Mouse (Mus musculus) ES-E14 (cell line): ENCODE data around the gene Zfp626. TPM values are rescaled to one million over a fixed set of nuclear protein-coding genes. Genes with fewer than 3 reads are reported as not detected.
A peak's percentile ranks its signal among the peaks of the same experiment; 100 is the strongest.
"Not testable (repeated sequence)": the region's sequence is repeated elsewhere in the genome, so short reads cannot be mapped to it uniquely, and the experiment has no call there.

Source experiments
- DNase-seq: peaks from one replicate; pipeline ENCODE4 v3.0.0-alpha.2; 2013; ENCODE audit warnings: low read depth, low spot score
- H3K27ac ChIP-seq: 2 replicates; pipeline ENCODE4 v1.5.1; 2012; ENCODE audit warnings: low read depth, mild to moderate bottlenecking, low read length, moderate library complexity, mixed read lengths; ENCODE audit not compliant: poor library complexity, insufficient read depth, severe bottlenecking
- H3K36me3 ChIP-seq: 2 replicates; pipeline ENCODE4 v1.6.1; 2012; ENCODE audit warnings: mild to moderate bottlenecking, low read length, moderate library complexity, mixed read lengths; ENCODE audit not compliant: control insufficient read depth, poor library complexity, insufficient read depth, severe bottlenecking
- H3K4me1 ChIP-seq, 2 experiments: fragments of 150-350 bp in 1 of 2; sonication (generic) in 1 of 2; 2 replicates each; pipeline ENCODE4 v1.6.1; 2012; ENCODE audit warnings: low read length in 2 of 2, mild to moderate bottlenecking in 1 of 2, mixed read lengths in 1 of 2; ENCODE audit not compliant: control insufficient read depth in 2 of 2, insufficient read depth in 2 of 2, poor library complexity in 1 of 2
- H3K4me3 ChIP-seq, 2 experiments: fragments of 150-350 bp in 1 of 2; sonication (generic) in 1 of 2; 2 replicates each; pipeline ENCODE4 v1.5.1; 2012; ENCODE audit warnings: low read length in 2 of 2, low read depth in 1 of 2, mild to moderate bottlenecking in 1 of 2, mixed read lengths in 1 of 2; ENCODE audit not compliant: insufficient read depth in 1 of 2, poor library complexity in 1 of 2, severe bottlenecking in 1 of 2
- H3K9ac ChIP-seq: 2 replicates; pipeline ENCODE4 v1.6.1; 2012; ENCODE audit warnings: low read depth, mild to moderate bottlenecking, low read length, mixed read lengths; ENCODE audit not compliant: poor library complexity, insufficient read depth, severe bottlenecking
- H3K9me3 ChIP-seq: fragments of 150-350 bp; sonication (generic); 2 replicates; pipeline ENCODE4 v1.6.1; 2012; ENCODE audit warnings: low read depth, mild to moderate bottlenecking, low read length; ENCODE audit not compliant: control insufficient read depth, insufficient read depth
- HCFC1 ChIP-seq: IDR thresholded peaks from 2 replicates; pipeline ENCODE4 v1.6.1; 2012; ENCODE audit warnings: low read length, inconsistent platforms, borderline replicate concordance; ENCODE audit not compliant: insufficient read depth
- MAFK ChIP-seq: IDR thresholded peaks from 2 replicates; pipeline ENCODE4 v1.6.1; 2014; ENCODE audit warnings: mild to moderate bottlenecking, low read depth, low read length, inconsistent platforms; ENCODE audit not compliant: insufficient read depth
- ZC3H11A ChIP-seq: IDR thresholded peaks from 2 replicates; pipeline ENCODE4 v1.6.1; 2012; ENCODE audit warnings: low read depth, mild to moderate bottlenecking, inconsistent platforms, low read length, borderline replicate concordance
- ZNF384 ChIP-seq: IDR thresholded peaks from 2 replicates; pipeline ENCODE4 v1.6.1; 2012; ENCODE audit warnings: low read depth, low read length, inconsistent platforms
- in situ Hi-C, 2 experiments: fragments of 600-800 bp; cut with MboI; formaldehyde crosslinking; loops; one replicate each; pipeline ENCODE4 v1.15.1; 2025; ENCODE audit warnings: low sequenced_read_pairs in 2 of 2, inconsistent platforms in 1 of 2; ENCODE audit not compliant: unreplicated experiment in 2 of 2
- total RNA-seq: library from RNA; depleted of rRNA; stranded (reverse); fragments of 300-350 nt; gene quantifications from 2 replicates; pipeline ENCODE4 v1.2.3, GENCODE M21; 2012; rRNA removed

The Zfp626 gene
- total RNA-seq, 1 experiment = 9.3 TPM

GRCm38 (mm10) chr7:27859301-27860251, 52.6 kb downstream of the Zfp626 start:
- H3K9ac ChIP-seq = no peak overlapping the region; the same call in 1 of the 2 replicates
- DNase-seq = no peak
- peak overlapping the region; percentile 82; a peak in 2 of 4 replicates for H3K4me3 ChIP-seq
- no peaks in the 10 kb centered on the region for H3K9me3 ChIP-seq
- peaks cover 2 to 6% of the 10 kb centered on the region in 2 experiments; a peak in 2 of 4 replicates for H3K4me1 ChIP-seq
- TF ChIP-seq MAFK = no peak
- TF ChIP-seq ZNF384 = peak; percentile 81; the same call in 1 of the 2 replicates
- H3K36me3 ChIP-seq = peaks cover 3% of the 10 kb centered on the region
- in situ Hi-C loops = no loop called here
- H3K27ac ChIP-seq = no peak overlapping the region

- 0 out of 2 replicates have a peak overlapping the region, but pooled peaks have one; percentile 15 for H3K27ac ChIP-seq
- H3K4me1 ChIP-seq = peaks cover 2 to 6% of the 10 kb centered on the region in 2 experiments; a peak in 2 of 4 replicates
- peak overlapping the region; percentile 82 for H3K4me3 ChIP-seq
- TF ChIP-seq HCFC1 (0 out of 2 replicates have a peak, but pooled peaks have one; percentile 4), ZC3H11A (no peak)
- in situ Hi-C loops = no loop called here
- H3K9me3 ChIP-seq = no peaks in the 10 kb centered on the region
- DNase-seq = peak; percentile 29
- H3K36me3 ChIP-seq = peaks cover 3% of the 10 kb centered on the region
- peak overlapping the region; percentile 82 for H3K9ac ChIP-seq
Measured at GRCm38 (mm10) chr7:27860396-27861235, 53.6 kb downstream of the Zfp626 start.

GRCm38 (mm10) chr7:27862578-27862977, 55.6 kb downstream of the Zfp626 start:
- H3K9ac ChIP-seq, in situ Hi-C loops, H3K4me3 ChIP-seq, H3K27ac ChIP-seq, DNase-seq, H3K9me3 ChIP-seq, H3K4me1 ChIP-seq: not testable (repeated sequence)
- H3K36me3 ChIP-seq = peaks cover 10% of the 10 kb centered on the region

Other genes starting within 250 kb of the Zfp626 start
- 42.2 and 44.8 TPM in 2 replicates for gene Akt2, start 215.6 kb upstream of the Zfp626 start, total RNA-seq
- 0.54 and 0.74 TPM in 2 replicates for gene Ttc9b, start 153.3 kb upstream of the Zfp626 start, total RNA-seq
- gene Map3k10, start 132.6 kb upstream of the Zfp626 start, total RNA-seq = 20.2 and 21.6 TPM in 2 replicates
- 5.3 and 6.6 TPM in 2 replicates for gene Zfp607b, start 117.9 kb upstream of the Zfp626 start, total RNA-seq
- 11.0 and 12.0 TPM in 2 replicates for gene Zfp60, start 75.8 kb upstream of the Zfp626 start, total RNA-seq
- gene Zfp59, start 31.4 kb downstream of the Zfp626 start, total RNA-seq = 14.5 and 16.3 TPM in 2 replicates
- 3.8 and 3.9 TPM in 2 replicates for gene Zfp607a, start 50.3 kb downstream of the Zfp626 start, total RNA-seq
- 3.5 and 3.8 TPM in 2 replicates for gene Zfp974, start 122.3 kb downstream of the Zfp626 start, total RNA-seq
- gene Zfp780b, start 172.0 kb downstream of the Zfp626 start, total RNA-seq = 12.4 and 15.2 TPM in 2 replicates
- 21.6 and 24.0 TPM in 2 replicates for gene Zfp850, start 206.9 kb downstream of the Zfp626 start, total RNA-seq
- 211 and 287 TPM in 2 replicates for gene Psmc4, start 242.9 kb downstream of the Zfp626 start, total RNA-seq